ENCODE assay signal across 1 mouse cellular context in the genomic region with DNA sequence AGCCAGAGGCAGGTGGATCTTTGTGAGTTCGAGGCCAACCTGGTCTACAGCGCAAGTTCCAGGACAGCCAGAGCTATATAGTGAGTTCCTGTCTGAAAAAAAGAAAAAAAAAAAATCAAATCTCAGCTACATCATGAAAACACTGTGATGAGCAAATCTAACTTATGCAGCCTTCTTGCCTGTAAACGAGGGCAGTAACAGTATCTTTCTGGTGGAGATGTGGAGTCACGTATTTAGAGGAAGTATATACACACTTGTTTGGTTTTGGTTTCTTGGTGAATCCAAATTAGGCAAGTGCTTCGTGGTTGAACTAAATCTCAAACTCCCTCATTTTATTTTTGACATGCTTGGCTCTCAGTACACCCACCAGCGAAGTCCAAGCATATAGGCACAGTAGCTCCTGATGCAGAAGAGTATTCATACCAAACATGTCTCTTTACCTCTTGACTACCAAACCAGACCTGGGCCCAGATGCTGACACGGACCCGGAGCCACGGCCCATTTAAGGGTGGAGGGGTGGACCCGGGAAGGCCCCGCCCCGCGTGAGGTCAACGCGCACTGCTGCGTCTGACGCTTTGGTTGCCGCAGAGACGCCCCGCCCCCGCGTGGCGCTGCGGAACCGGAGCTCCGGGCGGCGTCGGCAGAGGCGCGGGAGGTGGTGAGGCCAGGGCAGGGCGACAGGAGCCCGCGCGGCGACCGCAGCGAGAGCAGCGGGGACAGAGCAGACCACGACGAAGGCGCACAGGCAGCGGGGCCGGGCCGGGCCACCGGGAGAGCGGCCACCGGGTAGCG.
TF ChIP-seq lines count a peak whose summit lies in the region.

Gene Pitpna, plus strand, starts transcription at position 605 of the 792 bp plus-strand sequence.

TF ChIP-seq in CH12.LX, 34 proteins besides CTCF, POLR2A, EP300 and RAD21 (continued from another document):
- TF ChIP-seq BHLHE40 (IDR thresholded peaks at IDR 0.05; ENCODE audit: low read depth, low read length) (no peak), SMC3 (IDR thresholded peaks at IDR 0.05; ENCODE audit: low read depth, low read length) (no peak), USF2 (conservative IDR thresholded peaks at IDR 0.05; ENCODE audit: low read depth, low read length) (no peak), RCOR1 (conservative IDR thresholded peaks at IDR 0.05; ENCODE audit: low read depth, low read length) (no peak), ZC3H11A (IDR thresholded peaks at IDR 0.05; ENCODE audit: low read depth, low read length) (no peak), POLR2AphosphoS2 (IDR thresholded peaks at IDR 0.05; ENCODE audit: low read depth, low read length) (peak; percentile 96), TCF12 (IDR thresholded peaks at IDR 0.05; ENCODE audit: low read depth, low read length) (peak; percentile 87), ZKSCAN1 (IDR thresholded peaks at IDR 0.05; ENCODE audit: borderline replicate concordance, low read depth, low read length) (no peak), KAT2A (IDR thresholded peaks at IDR 0.05; ENCODE audit: insufficient replicate concordance, low read length) (peak; percentile 64; the same call in 1 of the 2 replicates), E2F4 (IDR thresholded peaks at IDR 0.05; ENCODE audit: insufficient replicate concordance, low read depth, low read length) (no peak; the same call in 1 of the 2 replicates), JUN (IDR thresholded peaks at IDR 0.05; ENCODE audit: insufficient read depth, low read depth, low read length) (peak; percentile 17; the same call in 1 of the 2 replicates), GABPA (IDR thresholded peaks at IDR 0.05; ENCODE audit: insufficient replicate concordance, low read depth, low read length) (no peak), MAFK (IDR thresholded peaks at IDR 0.05; ENCODE audit: insufficient replicate concordance, low read length) (no peak), PAX5 (IDR thresholded peaks at IDR 0.05; ENCODE audit: low read length) (no peak), HCFC1 (IDR thresholded peaks at IDR 0.05; ENCODE audit: low read depth, low read length) (peak; percentile 68), MAX (IDR thresholded peaks at IDR 0.05; ENCODE audit: low read length) (peak; percentile 51; the same call in 1 of the 2 replicates), UBTF (IDR thresholded peaks at IDR 0.05; ENCODE audit: low read depth, low read length) (peak; percentile 93), CHD1 (IDR thresholded peaks at IDR 0.05; ENCODE audit: low read depth, low read length) (no peak), NELFE (IDR thresholded peaks at IDR 0.05; ENCODE audit: low read depth, low read length) (peak; percentile 96), NRF1 (IDR thresholded peaks at IDR 0.05; ENCODE audit: low read depth, low read length) (peak; percentile 64), ZNF384 (IDR thresholded peaks at IDR 0.05; ENCODE audit: low read depth, low read length) (peak; percentile 26; the same call in 1 of the 2 replicates), CHD2 (IDR thresholded peaks at IDR 0.05; ENCODE audit: low read length) (no peak), TBP (conservative IDR thresholded peaks at IDR 0.05; ENCODE audit: low read depth, low read length) (peak; percentile 92), SIN3A (IDR thresholded peaks at IDR 0.05; ENCODE audit: low read length) (peak; percentile 91), MYC (IDR thresholded peaks at IDR 0.05; ENCODE audit: low read depth, low read length) (no peak), IRF4 (IDR thresholded peaks at IDR 0.05; ENCODE audit: low read depth, low read length) (no peak; the same call in 1 of the 2 replicates), ETS1 (conservative IDR thresholded peaks at IDR 0.05; ENCODE audit: low read depth, low read length) (no peak), MXI1 (IDR thresholded peaks at IDR 0.05; ENCODE audit: low read depth, low read length) (peak; percentile 96), MAZ (IDR thresholded peaks at IDR 0.05; ENCODE audit: low read depth, low read length) (peak; percentile 32; the same call in 1 of the 2 replicates), ELF1 (IDR thresholded peaks at IDR 0.05; ENCODE audit: low read depth, low read length) (peak; percentile 66)
